ENCODE assay signal across 18 mouse cellular contexts in the genomic region with DNA sequence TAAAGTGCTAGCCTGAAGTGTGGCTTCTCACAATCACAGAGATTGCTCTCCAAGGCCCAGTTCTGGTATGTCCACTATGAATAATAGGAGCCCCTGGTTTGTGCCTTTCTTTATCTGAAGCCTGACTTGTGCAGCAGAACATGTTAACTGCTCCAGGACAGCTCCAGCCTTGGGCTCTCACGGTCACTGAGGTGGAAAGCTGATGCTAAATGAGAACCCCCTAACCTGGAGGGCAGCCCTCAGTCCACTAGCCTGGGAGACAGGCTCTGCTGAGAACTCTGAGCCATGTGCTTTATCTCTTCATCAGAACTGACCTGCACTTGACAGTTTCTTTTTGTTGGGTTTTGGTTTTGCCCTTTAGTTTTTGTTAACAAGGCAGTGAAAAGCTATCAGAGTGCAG.
"Had no signal": no experiment of that assay in that cellular context is flagged by ENCODE, and none has a peak within 500 bp of the region (broad histone marks: within the 10 kb centered on the region; RNA-seq: fewer than 3 reads in every experiment).

No protein-coding gene starts in this region.

- H3K27ac ChIP-seq: layer of hippocampus, adult 2 months; limb, embryonic 10.5 days; limb, embryonic 13.5 days; liver, embryonic 12.5 days; liver, embryonic 15.5 days; lung, embryonic 15.5 days; midbrain, embryonic 12.5 days had no signal

- DNase-seq: kidney, adult 2 months; kidney, postnatal 10 days; layer of hippocampus, adult 9-11 months; liver; lung, adult 18-20 months; lung, postnatal 10 days; lung, postnatal 36 days; thymus, adult 18-20 months; thymus, postnatal 36 days had no signal

- H3K4me3 ChIP-seq: layer of hippocampus, adult 2 months; limb, embryonic 10.5 days; limb, embryonic 13.5 days; liver, embryonic 12.5 days; liver, embryonic 15.5 days; lung, embryonic 15.5 days; megakaryocyte, embryonic 14.5 days; midbrain, embryonic 12.5 days had no signal

- ATAC-seq: intestine, postnatal 0 days; liver, embryonic 12.5 days had no signal

- H3K4me2 ChIP-seq: limb, embryonic 13.5 days; liver, embryonic 12.5 days; liver, embryonic 15.5 days; lung, embryonic 15.5 days; midbrain, embryonic 12.5 days had no signal

- H3K9ac ChIP-seq: limb, embryonic 13.5 days; liver, embryonic 12.5 days; liver, embryonic 15.5 days; lung, embryonic 15.5 days; midbrain, embryonic 12.5 days had no signal

- H3K4me1 ChIP-seq: limb, embryonic 10.5 days; limb, embryonic 13.5 days; liver, embryonic 12.5 days; liver, embryonic 15.5 days; lung, embryonic 15.5 days; megakaryocyte, embryonic 14.5 days had no signal

- H3K9me3 ChIP-seq: limb, embryonic 10.5 days; limb, embryonic 13.5 days; liver, embryonic 12.5 days; liver, embryonic 15.5 days; lung, embryonic 15.5 days; megakaryocyte, embryonic 14.5 days; midbrain, embryonic 12.5 days had no signal

- H3K27me3 ChIP-seq: limb, embryonic 13.5 days; liver, embryonic 12.5 days; liver, embryonic 15.5 days; lung, embryonic 15.5 days; megakaryocyte, embryonic 14.5 days; midbrain, embryonic 12.5 days had no signal

- H3K36me3 ChIP-seq: limb, embryonic 10.5 days; limb, embryonic 13.5 days; liver, embryonic 12.5 days; liver, embryonic 15.5 days; lung, embryonic 15.5 days had no signal
